Mouse (Mus musculus) left cerebral cortex, postnatal 10 days (tissue): Measurements from ENCODE around the gene Olfr745. TPM values are rescaled to one million over a fixed set of nuclear protein-coding genes. Genes with fewer than 3 reads are reported as not detected.

ENCODE experiments used
- DNase-seq, 2 experiments: peaks; one replicate each; pipeline ENCODE4 v3.0.0; 2021 to 2022; ENCODE audit warnings: low spot score in 2 of 2, mixed read lengths in 1 of 2; ENCODE audit errors: extremely low spot score in 1 of 2
- intact Hi-C: fragments of 180-260 bp; cut with DNase I; formaldehyde crosslinking; loops from one replicate; pipeline ENCODE4 v1.15.1; 2025
- total RNA-seq, 2 experiments: library from RNA; stranded (reverse); gene quantifications; 2 replicates each; pipeline ENCODE4 v1.2.3; 2021

Gene Olfr745
- total RNA-seq: not detected

- DNase-seq: no peak
- intact Hi-C loops: no loop called here
Observed at GRCm38 (mm10) chr14:50639088-50639487, at the start of gene Olfr745. TSS of gene Olfr745 (plus strand) at chr14:50639388.

GRCm38 (mm10) chr14:50614579-50614978 lies 24.6 kb upstream of the Olfr745 start, which contains the start of gene Olfr744:
TSS of gene Olfr744 (plus strand) at chr14:50614879.
- DNase-seq: no peak
- intact Hi-C loops: no loop called here

DNA sequence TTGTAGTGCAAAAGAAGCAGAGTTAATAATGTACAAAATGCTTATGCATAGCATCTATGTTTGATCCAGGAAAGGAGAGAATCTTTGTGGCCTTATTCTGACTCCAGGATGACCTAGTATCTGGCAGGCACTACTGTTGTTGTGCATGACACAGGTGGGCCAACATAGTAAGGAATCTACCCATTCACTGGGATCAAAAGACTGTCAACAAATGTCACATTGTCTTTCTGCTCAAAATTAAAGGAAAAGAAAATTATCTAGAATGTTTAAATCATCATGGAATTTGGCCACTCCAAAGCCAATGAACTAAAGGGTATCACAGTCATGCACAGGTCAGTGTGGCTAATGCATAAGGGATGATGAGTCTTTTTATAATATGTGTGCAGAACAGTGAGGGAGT lies 7.6 kb downstream of the Olfr745 start, which contains the start of gene Olfr746:
Olfr746 (plus strand) TSS at position 301 of the 400 bp plus-strand sequence.
- DNase-seq: no peak
- intact Hi-C loops: no loop called here

DNA sequence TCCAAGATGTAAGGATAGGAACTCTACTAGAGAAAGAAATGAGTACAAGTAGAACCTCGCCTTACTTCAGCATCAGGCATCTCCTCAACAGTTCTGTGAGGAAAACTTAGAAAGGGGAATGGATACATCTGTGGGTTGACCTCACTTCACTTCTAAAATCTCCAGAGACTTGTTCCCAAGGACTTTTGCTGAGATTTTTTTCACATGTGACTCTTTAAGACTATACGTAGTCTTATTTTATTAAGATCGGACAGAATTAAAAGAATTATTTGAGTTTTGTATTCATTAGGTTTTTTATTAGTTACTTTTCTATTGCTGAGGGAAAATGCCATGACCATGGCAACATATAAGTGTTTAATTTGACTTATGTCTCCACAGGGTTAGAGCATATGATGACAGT lies 53.9 kb downstream of the Olfr745 start, which contains the start of gene Olfr747:
Olfr747 (minus strand) TSS at position 101 of the 400 bp plus-strand sequence.
- no peak for DNase-seq

More for the DNA sequence above, 53.9 kb downstream of the Olfr745 start, which contains the start of gene Olfr747:
- intact Hi-C loops: no loop called here

Other genes starting within 250 kb of the Olfr745 start
- gene Olfr738, start 231.8 kb upstream of the Olfr745 start, total RNA-seq: not detected
- gene Olfr739, start 220.8 kb upstream of the Olfr745 start, total RNA-seq: not detected
- not detected for gene Olfr740, start 193.8 kb upstream of the Olfr745 start, total RNA-seq
- not detected for gene Olfr741, start 166.7 kb upstream of the Olfr745 start, total RNA-seq
- gene Olfr742, start 135.8 kb upstream of the Olfr745 start, total RNA-seq: not detected
- gene Olfr743, start 117.5 kb upstream of the Olfr745 start, total RNA-seq: not detected
- gene Olfr744, start 24.5 kb upstream of the Olfr745 start, total RNA-seq: not detected
- not detected for gene Olfr746, start 7.7 kb downstream of the Olfr745 start, total RNA-seq
- gene Olfr747, start 53.8 kb downstream of the Olfr745 start, total RNA-seq: not detected
- gene Olfr748, start 68.0 kb downstream of the Olfr745 start, total RNA-seq: not detected
- gene Olfr749, start 105.7 kb downstream of the Olfr745 start, total RNA-seq: not detected
- 10 to 100 TPM; 67.9 to 70.9 TPM for gene Ttc5, start 146.1 kb downstream of the Olfr745 start, total RNA-seq
- gene Ccnb1ip1, start 168.3 kb downstream of the Olfr745 start, total RNA-seq: not detected
- 10 to 100 TPM; 26.1 to 29.0 TPM for gene Parp2, start 168.5 kb downstream of the Olfr745 start, total RNA-seq
- gene Tep1, start 231.2 kb downstream of the Olfr745 start, total RNA-seq: 1 to 10 TPM; 2.7 to 5.3 TPM